Mouse (Mus musculus) lung, adult 2 months (tissue): ENCODE results near the gene Tenm3.

Experiments used
- CTCF ChIP-seq: fragments of 200-500 bp; IDR thresholded peaks from 2 replicates; pipeline ENCODE4 v1.5.1; 2011; ENCODE audit warnings: mild to moderate bottlenecking, low read length, control low read depth; ENCODE audit not compliant: insufficient read depth
- POLR2A ChIP-seq: fragments of 200-500 bp; IDR thresholded peaks from 2 replicates; pipeline ENCODE4 v1.6.1; 2011; ENCODE audit warnings: low read depth, mild to moderate bottlenecking, control low read depth, low read length, borderline replicate concordance; ENCODE audit errors: extremely low read depth

DNA sequence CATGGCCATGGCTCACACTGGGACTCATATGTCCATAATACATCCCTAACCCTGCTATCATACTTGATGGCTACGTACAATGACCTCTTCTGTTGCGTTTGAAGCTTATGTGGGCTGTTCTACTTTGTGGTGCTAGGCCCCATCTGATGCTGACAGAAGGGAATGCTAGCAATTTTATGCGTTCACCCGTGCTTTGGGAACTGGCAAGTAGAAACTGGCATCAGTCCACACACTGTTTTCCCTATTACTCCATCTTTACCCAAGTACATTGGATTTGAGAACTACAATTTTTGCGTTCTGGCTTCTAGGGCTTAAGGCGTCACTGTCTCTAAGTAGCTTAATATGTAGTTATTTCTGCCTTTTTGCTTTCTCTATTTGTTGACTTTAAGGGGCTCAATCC, 490.3 kb downstream of the Tenm3 start:
- no peak for TF ChIP-seq CTCF
- no peak for TF ChIP-seq POLR2A
